Mouse (Mus musculus) embryonic fibroblast, embryonic 13.5 days (primary cell): ENCODE data around the gene Pcdh9. TPM values are rescaled to one million over a fixed set of nuclear protein-coding genes. Genes with fewer than 3 reads are reported as not detected.

Source experiments
- H3K27ac ChIP-seq: 2 replicates; pipeline ENCODE4 v1.5.1; 2012; ENCODE audit warnings: low read length, control low read depth, inconsistent platforms; ENCODE audit not compliant: insufficient read depth
- H3K4me1 ChIP-seq: 2 replicates; pipeline ENCODE4 v1.6.1; 2011; ENCODE audit warnings: low read length; ENCODE audit not compliant: control insufficient read depth, insufficient read depth
- H3K4me3 ChIP-seq: 2 replicates; pipeline ENCODE4 v1.5.1; 2011; ENCODE audit warnings: mild to moderate bottlenecking, control low read depth, low read length; ENCODE audit not compliant: insufficient read depth
- CTCF ChIP-seq: IDR thresholded peaks from 2 replicates; pipeline ENCODE4 v1.5.1; 2011; ENCODE audit warnings: mild to moderate bottlenecking, control low read depth, low read length, moderate library complexity, borderline replicate concordance; ENCODE audit not compliant: insufficient read depth
- POLR2A ChIP-seq: IDR thresholded peaks from 2 replicates; pipeline ENCODE4 v1.6.1; 2011; ENCODE audit warnings: low read depth, mild to moderate bottlenecking, control low read depth, low read length, moderate library complexity
- polyA plus RNA-seq: library from polyadenylated mRNA; stranded (reverse); fragments of >200 nt; gene quantifications from 2 replicates; pipeline ENCODE4 v1.2.4, GENCODE M21; 2011; ENCODE audit warnings: low read depth; ENCODE audit not compliant: missing spikeins, insufficient read length

The Pcdh9 gene
- polyA plus RNA-seq, 1 experiment: 29.6 TPM

GRCm38 (mm10) chr14:93885551-93886084 lies 4.9 kb downstream of the Pcdh9 start:
- Histone ChIP-seq H3K4me3 (no peak overlapping the region), H3K4me1 (no peaks in the 10 kb centered on the region), H3K27ac (no peak overlapping the region)
- TF ChIP-seq CTCF (no peak), POLR2A (no peak)

GRCm38 (mm10) chr14:93884467-93884866 lies 6.0 kb downstream of the Pcdh9 start:
- H3K4me3 ChIP-seq: no peak overlapping the region
- H3K27ac ChIP-seq: no peak overlapping the region
- TF ChIP-seq POLR2A (no peak), CTCF (peak; percentile 73; the same call in 1 of the 2 replicates)
- H3K4me1 ChIP-seq: no peaks in the 10 kb centered on the region

- Histone ChIP-seq H3K27ac (no peak overlapping the region), H3K4me3 (no peak overlapping the region)
- no peak for TF ChIP-seq CTCF
- no peak for TF ChIP-seq POLR2A
Measured at GRCm38 (mm10) chr14:93880071-93880470, 10.4 kb downstream of the Pcdh9 start.

GRCm38 (mm10) chr14:93875968-93876367 lies 14.5 kb downstream of the Pcdh9 start:
- Histone ChIP-seq H3K4me1 (no peaks in the 10 kb centered on the region), H3K4me3 (no peak overlapping the region), H3K27ac (no peak overlapping the region)
- TF ChIP-seq CTCF: no peak
- TF ChIP-seq POLR2A: no peak

More at GRCm38 (mm10) chr14:93880071-93880470, 10.4 kb downstream of the Pcdh9 start:
- no peaks in the 10 kb centered on the region for H3K4me1 ChIP-seq

- Histone ChIP-seq H3K27ac (no peak overlapping the region), H3K4me1 (no peaks in the 10 kb centered on the region), H3K4me3 (no peak overlapping the region)
- TF ChIP-seq CTCF (no peak), POLR2A (no peak)
Measured at GRCm38 (mm10) chr14:93868211-93868610, 22.3 kb downstream of the Pcdh9 start.

GRCm38 (mm10) chr14:93858069-93858468 lies 32.4 kb downstream of the Pcdh9 start:
- H3K4me3 ChIP-seq: no peak overlapping the region
- H3K27ac ChIP-seq: no peak overlapping the region
- TF ChIP-seq CTCF (no peak), POLR2A (no peak)
- no peaks in the 10 kb centered on the region for H3K4me1 ChIP-seq

GRCm38 (mm10) chr14:93846091-93846677 lies 44.3 kb downstream of the Pcdh9 start:
- TF ChIP-seq POLR2A (no peak), CTCF (no peak)
- no peak overlapping the region for H3K4me3 ChIP-seq
- no peaks in the 10 kb centered on the region for H3K4me1 ChIP-seq
- H3K27ac ChIP-seq: no peak overlapping the region

GRCm38 (mm10) chr14:93842686-93843288 lies 47.7 kb downstream of the Pcdh9 start:
- Histone ChIP-seq H3K4me3 (no peak overlapping the region), H3K27ac (no peak overlapping the region)

GRCm38 (mm10) chr14:93832511-93832910 lies 58.0 kb downstream of the Pcdh9 start:
- Histone ChIP-seq H3K4me3 (no peak overlapping the region), H3K27ac (no peak overlapping the region), H3K4me1 (no peaks in the 10 kb centered on the region)
- TF ChIP-seq POLR2A (no peak), CTCF (no peak)

More at GRCm38 (mm10) chr14:93842686-93843288, 47.7 kb downstream of the Pcdh9 start:
- TF ChIP-seq CTCF (no peak), POLR2A (no peak)
- no peaks in the 10 kb centered on the region for H3K4me1 ChIP-seq

GRCm38 (mm10) chr14:93827159-93827558 lies 63.3 kb downstream of the Pcdh9 start:
- Histone ChIP-seq H3K27ac (no peak overlapping the region), H3K4me1 (no peaks in the 10 kb centered on the region), H3K4me3 (no peak overlapping the region)
- TF ChIP-seq POLR2A: no peak
- no peak for TF ChIP-seq CTCF
